Mouse (Mus musculus) erythroblast, adult 5-6 weeks (primary cell): Measurements from ENCODE around the gene Keap1. TPM values are rescaled to one million over a fixed set of nuclear protein-coding genes. Genes with fewer than 3 reads are reported as not detected.
"Not testable (repeated sequence)": the region's sequence is repeated elsewhere in the genome, so short reads cannot be mapped to it uniquely, and the experiment has no call there.

Experiments used
- ATAC-seq: replicated peaks from 2 replicates; pipeline ENCODE4 v1.8.0; 2016; ENCODE audit warnings: moderate number of reproducible peaks, mild to moderate bottlenecking, moderate TSS enrichment, inconsistent platforms; ENCODE audit not compliant: poor library complexity, low FRiP score, severe bottlenecking
- total RNA-seq, 2 experiments: library from RNA; stranded (forward) in 1 of 2; stranded (reverse) in 1 of 2; fragments of 150-400 nt in 1 of 2; fragments of 200-764, 138-1000 nt in 1 of 2; gene quantifications; 2 replicates each; pipeline versions ENCODE4 v1.2.3 to v1.2.4; 2015 to 2017; ENCODE audit warnings: low replicate concordance in 2 of 2

Keap1 gene
- total RNA-seq, 2 experiments from 2014 or later, result 6.9 to 8.9 TPM

DNA sequence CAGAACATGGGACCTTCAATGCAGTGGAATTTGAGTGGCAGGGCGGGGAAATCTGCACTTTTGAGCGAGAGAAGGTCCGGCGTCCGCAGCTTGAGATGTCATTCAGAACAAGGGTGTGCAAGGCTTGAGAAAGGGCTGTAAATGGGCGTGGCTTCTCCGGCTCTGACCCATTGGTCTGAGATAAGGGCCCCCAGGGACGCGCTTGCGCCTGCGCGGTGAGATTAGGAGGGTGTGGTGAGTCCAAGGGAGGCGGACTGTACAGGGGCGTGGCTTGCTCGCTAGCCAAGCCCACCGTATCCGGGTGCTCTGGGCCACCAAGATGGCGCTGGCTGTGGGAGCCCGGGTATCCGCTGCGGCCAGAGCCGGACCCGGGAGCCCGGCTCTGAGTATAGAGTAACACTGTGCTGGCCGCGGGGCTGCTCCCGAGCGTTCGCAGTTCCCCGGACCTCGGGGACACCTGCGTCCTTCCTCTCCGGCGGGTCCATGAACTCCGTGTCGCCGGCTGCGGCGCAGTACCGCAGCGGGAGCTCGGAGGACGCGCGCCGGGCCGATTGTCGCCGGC is 25.9 kb upstream of the Keap1 start, which contains the start of gene Atg4d:
Gene Atg4d, plus strand, starts transcription at position 294 of the 562 bp plus-strand sequence.
- ATAC-seq, result peak; percentile 86

DNA sequence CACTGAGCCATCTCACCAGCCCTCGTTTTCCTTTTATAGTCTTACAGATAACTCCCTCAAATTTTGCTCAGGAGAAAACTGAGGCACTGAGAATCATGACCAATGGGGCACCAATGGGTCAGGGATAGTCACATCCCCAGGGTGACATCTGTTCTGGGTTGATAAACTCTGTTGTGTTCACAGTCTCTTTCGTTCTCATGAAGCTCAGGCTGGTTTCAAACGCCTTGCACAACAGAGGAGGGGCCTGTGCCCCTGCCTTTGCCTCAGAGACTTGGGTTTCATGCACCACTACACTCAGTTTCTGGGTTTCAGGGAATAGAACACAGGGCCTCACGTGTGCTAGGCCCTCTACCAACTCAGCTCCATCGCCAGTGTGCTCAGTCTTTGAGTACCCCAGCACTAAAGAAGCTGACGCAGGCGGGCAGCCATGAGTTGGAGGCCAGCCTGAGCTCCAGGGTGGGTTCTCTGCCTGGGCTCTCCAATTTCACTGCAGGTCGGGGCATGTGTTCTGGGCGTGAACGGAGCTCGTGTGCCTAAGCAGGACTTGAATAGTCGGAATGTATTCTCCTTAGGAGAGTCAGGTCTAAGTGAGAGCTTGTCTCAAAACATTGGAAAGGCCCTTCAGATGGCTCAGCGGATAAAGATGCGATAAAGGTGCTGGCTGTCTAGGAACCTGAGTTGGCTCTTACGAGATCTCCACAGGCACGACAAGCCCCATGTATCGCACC is 25.3 kb upstream of the Keap1 start:
- peak; percentile 66 for ATAC-seq

DNA sequence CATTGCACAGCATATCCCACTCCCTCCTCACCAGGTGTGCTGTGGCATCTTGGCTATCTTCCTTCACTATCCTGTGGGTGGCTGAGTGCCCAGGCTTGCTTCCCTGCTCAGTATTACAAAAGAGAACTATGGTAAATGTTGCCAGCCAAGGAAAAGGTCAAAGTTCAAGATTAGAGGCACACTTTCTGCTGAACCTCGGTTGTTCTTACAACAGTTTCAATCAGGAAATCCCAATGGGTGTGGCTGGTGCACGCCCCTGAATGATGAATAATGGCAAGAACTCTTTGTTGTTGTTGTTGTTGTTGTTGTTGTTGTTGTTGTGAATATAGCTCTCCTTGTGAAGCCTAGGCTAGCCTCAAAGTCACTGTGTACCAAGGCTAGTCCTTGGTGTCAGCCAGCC is 22.7 kb upstream of the Keap1 start:
- no peak for ATAC-seq

DNA sequence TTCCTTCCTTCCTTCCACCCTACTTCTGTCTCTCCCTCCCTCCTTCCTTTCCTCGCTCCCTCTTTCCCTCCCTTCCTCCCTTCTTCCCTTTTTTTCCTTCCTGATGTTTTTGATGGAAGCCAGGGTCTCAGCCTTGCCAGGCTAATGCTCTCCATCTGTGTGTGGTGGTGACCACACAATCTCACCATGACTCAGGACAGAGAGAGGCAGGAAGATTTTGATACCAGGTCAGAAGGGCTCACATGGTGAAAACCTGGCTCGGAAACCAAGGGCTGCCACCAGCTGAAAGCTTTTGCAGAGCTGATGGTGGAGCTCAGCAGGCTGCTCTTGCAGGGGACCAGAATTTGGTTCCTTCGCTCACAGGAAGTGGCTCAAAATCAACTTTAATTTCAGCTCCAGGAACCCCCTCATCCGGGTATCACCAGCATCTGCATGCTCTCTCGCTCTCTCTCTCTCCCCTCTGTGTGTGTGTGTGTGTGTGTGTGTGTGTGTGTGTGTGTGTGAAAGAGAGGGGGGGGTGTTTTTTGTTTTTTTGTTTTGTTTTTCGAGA is 21.4 kb upstream of the Keap1 start:
- no peak for ATAC-seq

DNA sequence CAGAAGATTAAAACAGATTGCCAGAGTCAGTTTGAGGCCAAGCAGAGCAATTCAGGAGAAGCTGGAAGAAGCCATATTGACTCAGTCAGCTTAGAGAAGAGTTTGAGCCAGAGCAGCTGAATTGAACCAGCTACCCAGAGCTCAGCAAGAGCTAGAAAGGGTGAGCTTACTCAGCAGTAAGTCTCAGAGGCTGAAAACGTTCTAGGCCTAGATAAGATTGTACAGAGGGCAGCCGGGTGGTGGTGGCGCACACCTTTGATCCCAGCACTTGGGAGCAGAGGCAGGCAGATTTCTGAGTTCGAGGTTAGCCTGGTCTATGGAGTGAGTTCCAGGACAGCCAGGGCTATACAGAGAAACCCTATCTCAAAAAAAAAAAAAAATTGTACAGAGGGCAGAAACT is 17.2 kb upstream of the Keap1 start:
- not testable (repeated sequence) for ATAC-seq

DNA sequence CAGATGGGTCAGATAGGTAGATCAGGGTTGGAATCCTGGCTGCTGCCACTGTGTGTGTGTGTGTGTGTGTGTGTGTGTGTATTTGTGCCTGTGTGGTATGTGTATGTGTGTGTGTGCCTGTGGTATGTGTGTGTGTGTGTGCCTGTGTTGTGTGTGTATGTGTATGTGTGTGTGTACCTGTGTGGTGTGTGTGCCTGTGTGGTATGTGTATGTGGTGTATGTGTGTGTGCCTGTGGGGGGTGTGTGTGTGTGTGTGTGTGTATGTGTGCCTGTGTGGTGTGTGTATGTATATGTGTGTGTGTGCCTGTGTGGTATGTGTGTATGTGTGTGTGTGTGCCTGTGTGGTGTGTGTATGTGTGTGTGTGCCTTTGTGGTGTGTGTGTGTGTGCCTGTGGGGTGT is 15.5 kb upstream of the Keap1 start:
- no peak for ATAC-seq

DNA sequence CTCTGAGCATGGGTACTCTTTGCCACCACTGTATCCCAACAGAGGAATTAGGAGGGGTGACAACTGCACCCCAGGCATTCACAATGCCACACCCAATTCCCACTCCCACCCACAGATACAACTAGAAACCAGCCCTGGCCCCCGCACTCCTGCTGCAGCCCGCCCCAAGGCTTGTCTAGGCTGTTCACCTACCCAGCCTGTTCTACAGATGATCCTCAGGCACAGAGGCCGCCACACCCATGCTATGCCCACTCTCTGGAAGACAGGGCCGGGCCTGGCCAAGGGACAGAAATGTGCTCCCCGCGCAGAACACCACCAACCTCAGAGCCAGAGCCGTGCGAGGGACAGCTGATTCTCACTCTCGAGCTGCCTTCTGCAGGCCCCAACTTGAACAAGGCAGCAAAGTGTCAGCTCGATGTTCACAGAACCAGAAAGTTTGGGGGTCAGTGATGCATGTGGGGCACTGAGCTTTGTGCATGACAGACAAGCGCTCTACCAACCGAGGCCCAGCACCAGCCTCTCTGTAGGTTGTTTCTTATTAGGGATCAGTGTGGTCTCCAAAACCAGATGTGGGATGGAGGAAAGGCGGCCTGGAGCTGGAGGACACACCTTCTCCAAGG is 12.1 kb upstream of the Keap1 start:
- ATAC-seq, result no peak

DNA sequence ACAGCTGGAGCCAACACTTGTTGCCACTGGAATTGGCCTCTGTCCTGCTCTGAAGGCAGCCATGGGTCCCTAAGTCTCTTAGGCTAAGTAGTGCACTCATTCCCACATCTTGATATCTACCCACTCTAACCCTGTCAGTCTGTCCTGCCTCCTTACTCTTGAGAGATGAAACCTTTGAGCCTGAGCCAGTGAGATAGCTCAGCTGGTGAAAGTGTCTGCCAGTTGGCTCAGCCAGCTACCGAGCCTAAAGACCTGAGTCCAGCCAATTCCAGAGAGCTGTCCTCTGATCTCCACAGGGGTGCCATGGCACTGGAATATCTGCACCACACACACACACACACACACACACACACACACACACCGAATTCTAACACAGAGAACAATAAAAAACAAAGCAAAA is 11.3 kb upstream of the Keap1 start:
- ATAC-seq, result no peak

DNA sequence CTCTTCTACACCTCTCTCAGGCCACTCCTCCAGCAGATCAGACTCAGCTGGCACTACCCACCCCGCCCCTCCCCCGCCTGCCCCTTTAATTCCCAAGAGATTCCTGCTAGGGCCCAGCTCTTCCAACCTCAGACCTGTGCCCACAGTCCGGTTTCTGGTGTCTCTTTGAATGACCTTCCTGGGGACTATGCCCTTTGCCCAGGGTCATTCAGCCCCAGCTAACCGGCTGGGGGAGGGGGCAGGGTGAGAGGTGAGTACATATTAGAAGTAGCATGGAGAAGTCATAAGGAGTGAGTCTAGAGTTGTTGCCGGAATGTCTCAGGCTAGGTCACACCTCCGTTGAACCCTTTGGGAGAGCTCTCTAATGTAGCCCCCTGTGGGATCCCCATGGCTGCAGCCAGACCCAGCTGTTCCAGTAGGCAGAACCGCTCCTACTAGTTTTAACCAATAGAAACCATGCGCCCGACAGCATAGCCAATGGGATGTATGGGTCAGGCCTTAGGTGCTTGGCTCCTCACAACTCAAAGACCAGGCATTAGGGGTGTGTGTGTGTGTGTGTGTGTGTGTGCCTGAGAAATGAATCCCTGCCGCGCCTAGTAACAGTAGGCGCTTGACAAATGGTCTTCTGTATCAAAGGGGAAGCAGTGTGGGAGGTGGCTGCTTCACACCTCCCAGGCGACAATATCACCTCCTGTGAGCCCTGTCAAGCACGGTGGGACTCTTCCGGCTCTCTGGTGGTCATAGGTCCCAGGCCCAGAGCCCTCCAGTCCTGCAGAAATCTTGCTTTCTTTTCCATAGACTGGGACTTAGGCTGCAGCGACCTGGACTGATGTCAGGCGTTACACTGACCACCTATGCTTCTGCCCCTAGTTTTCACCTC is 10.7 kb upstream of the Keap1 start:
- no peak for ATAC-seq

DNA sequence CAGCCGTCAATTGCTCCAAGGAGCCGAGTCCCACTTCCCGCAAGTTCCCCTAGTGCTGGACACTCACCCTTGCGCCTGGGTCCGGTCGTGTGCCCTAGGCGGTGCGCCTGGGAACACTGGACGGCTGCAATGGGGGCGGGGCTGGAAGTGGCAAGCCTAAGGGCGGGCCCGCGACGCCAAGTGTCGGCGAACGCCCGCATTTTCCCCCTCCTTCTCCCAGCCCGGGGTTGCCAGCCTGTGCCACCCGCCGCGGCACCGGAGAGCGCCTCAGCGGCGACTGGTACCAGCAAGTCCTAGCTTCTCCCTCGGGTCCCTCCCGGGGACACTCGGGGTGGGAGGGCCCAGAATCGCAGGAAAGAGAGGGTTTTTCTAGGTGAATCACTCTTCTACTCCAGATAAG is 9.2 kb upstream of the Keap1 start, which contains the start of gene S1pr5:
Gene S1pr5, minus strand, starts transcription at position 118 of the 400 bp plus-strand sequence.
- ATAC-seq, result no peak

DNA sequence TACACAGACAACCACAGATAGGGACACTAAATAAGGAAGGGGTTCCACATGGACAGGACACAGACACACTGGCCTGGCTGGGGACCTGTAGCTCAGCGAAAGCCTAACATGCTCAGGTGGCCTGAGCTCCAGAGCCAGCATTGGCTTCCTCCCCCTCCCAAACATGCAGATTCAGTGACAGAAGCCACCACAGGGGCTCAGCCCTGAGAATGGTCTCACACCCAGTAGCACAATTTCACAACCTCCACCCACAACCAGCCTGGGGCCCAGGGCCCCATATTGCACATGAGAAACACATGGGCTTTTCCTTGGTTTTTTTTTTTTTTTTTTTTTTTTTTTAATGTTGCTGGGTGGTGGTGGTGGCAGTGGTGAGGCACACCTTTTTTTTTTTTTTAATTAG is 7.2 kb upstream of the Keap1 start:
- ATAC-seq, result no peak

DNA sequence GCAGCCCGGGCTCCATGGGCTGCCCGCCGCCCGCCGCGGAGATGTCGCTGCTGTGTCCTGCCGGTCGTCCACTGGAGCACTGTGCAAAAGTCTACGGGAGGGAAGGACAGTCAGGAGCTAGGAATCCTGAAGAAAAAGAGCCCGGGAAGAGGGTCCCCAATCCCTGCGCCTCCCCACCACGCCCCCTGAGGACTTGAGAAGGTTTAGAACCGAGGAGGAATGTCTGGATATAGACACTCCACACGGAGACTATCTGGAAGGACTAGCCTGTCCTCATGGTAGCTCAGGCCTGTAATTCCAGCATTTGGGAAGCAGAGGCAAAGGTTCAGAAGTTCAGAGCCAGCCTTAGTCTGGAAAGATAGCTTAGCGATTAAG is 5.9 kb upstream of the Keap1 start:
- ATAC-seq, result no peak

DNA sequence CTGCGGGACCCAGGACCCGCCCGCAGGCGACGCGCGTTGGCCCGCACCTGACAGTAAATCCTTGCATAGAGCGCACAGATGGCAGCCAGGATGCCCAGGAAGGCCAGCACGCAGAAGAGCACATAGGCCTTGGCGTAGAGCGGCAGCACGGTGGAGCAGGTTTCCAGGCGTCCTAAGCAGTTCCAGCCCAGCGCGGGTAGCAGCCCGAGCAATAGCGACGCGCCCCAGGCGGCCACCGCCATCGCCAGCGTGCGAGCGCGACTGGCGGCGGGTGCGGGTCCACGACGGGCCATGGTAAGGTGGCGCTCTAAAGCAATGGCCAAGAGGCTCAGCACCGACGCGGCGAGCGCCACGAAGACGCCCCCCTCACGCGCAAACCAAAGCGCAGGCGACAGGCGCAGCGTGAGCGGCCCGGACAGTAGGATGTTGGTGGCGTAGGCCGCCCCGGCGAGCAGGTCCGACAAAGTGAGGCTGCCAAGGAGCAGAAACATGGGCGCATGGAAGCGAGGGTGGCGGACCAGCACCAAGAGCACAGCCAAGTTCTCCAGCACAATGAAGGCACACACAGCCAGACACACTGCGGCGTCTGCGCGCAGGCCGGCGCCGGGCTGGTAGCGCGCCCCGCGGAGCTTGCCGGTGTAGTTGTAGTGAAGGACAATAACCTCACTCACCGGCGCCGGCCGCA is 5.4 kb upstream of the Keap1 start:
- ATAC-seq, result no peak

DNA sequence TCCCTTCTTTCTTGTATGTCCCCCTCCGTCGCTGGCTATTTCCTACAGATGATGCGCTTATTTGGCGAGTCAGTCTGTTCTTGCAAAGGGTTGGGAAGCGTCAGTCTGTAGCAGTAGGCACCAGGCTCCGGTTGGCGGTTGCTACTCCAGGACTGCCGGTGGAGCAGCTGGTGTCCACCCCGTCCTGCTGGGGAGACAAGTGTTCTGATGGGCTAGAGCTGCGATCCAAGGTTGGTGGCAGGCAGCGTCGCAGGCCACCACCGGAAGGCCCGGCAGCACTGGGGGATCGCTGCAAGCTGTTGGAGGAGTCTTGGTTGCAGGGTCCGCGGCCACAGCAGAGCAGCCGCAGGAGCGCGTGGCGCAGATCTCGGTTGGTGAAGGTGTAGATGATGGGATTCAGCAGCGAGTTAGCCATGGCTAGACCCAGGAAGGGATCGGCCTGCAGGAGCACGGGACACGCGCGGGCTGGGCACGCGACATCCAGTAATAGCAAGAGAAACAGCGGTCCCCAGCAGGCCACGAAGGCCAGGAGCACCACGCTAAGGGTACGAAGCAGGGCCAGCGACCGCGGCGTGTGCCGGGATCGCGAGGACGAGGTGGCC is 4.8 kb upstream of the Keap1 start:
- no peak for ATAC-seq

DNA sequence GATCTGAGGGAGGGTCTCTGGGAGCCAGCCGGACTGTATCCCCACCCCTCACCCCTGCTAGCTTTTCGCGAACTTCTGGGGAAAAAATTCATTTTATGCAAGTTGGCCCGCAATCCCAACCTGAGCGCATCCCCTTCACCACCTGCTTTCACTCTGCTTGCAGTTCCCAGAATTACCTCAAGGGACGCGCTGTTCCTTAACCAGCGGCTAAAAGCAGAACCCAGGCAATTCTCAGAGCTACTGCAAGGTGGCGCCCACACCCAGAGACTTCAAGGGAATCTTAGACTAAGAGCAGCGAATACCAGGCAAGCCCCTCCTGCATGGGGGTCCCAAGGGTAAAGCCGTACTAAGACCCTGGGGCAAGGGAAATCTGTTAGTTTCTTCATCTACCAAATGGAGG is 2.2 kb upstream of the Keap1 start:
- peak; percentile 80 for ATAC-seq

DNA sequence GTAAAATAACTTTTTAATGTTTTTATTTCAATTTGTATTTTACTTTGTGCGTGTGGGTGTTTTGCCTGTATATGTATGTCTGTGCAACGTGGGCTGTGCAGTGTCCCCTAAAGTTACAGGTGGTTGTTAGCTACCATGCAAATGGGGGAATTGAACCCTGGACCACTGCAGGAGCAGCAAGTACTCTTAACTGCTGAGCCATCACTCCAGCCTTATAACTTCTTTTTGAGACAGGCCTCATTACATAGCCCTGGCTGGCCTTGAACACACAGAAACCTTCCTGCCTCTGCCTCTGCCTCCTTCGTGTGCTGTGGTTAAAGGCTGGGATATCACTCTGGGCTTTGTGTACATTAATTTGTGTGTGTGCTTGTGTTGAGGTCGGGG is 296 bp upstream of the Keap1 start:
- ATAC-seq, result no peak

DNA sequence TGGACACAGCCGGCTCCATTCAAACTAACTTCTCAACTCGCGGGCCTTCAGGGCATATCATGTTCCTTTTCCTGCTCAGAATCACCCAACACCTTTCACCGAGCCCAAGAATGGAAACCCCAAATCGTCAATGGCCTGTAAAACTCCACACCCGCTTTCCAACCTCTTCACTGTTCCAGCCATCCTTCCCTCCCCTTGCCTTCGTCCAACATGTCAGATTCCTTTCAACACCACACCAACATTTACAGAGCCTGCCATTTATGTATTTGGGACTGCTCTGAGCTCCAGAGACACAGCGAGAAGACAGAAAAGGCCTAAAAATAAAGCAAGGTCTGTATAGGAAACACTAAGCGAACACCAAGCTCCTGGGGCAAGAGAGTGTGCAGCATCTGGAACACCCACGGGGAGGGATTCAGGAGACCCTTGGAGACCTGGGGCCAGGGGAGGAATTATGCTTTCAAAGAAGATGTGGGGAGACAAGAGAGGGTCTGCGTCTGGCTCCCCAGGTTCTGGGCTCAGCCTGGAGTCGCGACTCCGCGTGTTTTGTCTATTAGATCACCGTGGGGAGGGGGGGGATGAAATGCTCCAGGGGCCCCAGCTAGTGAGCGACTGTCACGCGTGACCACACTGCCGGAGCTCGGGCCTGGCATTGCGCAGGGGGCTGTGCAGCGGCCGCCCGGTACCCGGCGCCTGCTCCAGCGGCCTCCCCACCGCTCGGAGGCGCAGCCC is 993 bp downstream of the Keap1 start:
- ATAC-seq, result 0 out of 2 replicates have a peak, but pooled peaks have one; percentile 16

DNA sequence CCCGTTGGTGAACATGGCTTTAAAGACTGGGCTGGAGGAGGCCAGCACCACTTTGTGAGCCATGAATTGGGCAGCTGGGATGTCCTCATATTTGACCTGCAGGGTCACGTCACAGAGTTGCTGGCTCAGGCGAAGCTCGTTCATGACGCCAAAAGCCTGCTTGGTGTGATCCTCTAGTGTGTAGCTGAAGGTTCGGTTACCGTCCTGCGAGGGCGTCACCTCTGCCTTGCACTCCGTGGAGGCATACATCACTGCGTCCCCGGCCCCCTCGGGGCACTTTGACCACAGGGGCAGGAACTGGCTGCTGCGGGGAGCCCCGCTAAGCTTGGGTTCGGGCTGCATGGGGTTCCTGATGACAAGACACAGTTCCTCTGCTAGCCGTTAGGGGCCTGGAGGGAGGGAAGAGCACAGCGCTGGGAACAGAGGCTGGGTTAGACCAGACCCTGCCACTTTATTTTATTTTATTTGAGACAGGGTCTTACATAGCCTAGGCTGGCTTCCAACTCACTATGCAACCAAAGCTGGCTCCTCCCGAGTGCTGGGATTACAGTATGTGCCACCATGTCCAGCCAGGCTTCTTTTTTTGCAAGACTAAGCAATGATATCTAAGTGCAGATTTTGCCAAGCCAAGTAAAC is 1.7 kb downstream of the Keap1 start:
- ATAC-seq, result peak; percentile 59
